Mouse (Mus musculus) layer of hippocampus, postnatal 25 days (tissue): ENCODE measurements around the gene G0s2. TPM values are rescaled to one million over a fixed set of nuclear protein-coding genes. Genes with fewer than 3 reads are reported as not detected.

Experiments
- DNase-seq, 2 experiments: peaks; one replicate each; pipeline ENCODE4 v3.0.0; 2022; ENCODE audit warnings: mixed read lengths in 2 of 2, low spot score in 1 of 2; ENCODE audit errors: extremely low spot score in 1 of 2
- total RNA-seq, 2 experiments: library from RNA; stranded (reverse); gene quantifications; 2 replicates each; pipeline ENCODE4 v1.2.3; 2021

G0s2 gene
- total RNA-seq, 2 experiments from 2014 or later: 9.3 to 11.2 TPM

DNA sequence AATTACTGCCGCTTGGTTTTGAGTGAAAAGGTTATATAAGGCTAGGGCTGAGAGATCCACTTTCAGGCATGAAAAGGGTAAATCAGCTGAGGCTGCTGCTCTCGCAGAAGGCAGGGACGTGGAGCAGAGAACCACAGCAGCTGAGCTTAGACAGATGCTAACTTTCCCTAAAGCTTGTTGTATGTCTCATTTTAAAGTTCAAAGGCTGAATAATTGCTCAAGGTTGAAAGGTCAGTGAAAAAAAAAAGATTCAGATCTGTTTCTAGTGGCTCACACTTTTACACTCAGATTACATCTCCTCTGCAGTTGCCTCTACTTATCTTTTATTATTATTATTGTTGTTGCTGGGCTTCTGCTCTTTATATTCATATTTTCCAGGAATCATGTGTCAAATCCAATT is 47.5 kb downstream of the G0s2 start:
- DNase-seq: no peak

Other genes starting within 250 kb of the G0s2 start
- gene Syt14, start 237.4 kb downstream of the G0s2 start, total RNA-seq: 10 to 100 TPM; 21.6 to 26.1 TPM
- 10 to 100 TPM; 22.4 to 26.1 TPM for gene Diexf, start 142.9 kb downstream of the G0s2 start, total RNA-seq
- gene Irf6, start 120.1 kb downstream of the G0s2 start, total RNA-seq: 1 to 10 TPM in 1 of 2 experiments, under 1 TPM in 1; 0.49 to 1.1 TPM
- gene A130010J15Rik, start 105.2 kb downstream of the G0s2 start, total RNA-seq: 1 to 10 TPM; 4.3 to 4.6 TPM
- 1 to 10 TPM in 1 of 2 experiments, under 1 TPM in 1; 0.89 to 1.9 TPM for gene Traf3ip3, start 71.5 kb downstream of the G0s2 start, total RNA-seq
- under 1 TPM; 0.76 to 0.80 TPM for gene Lamb3, start 65.5 kb downstream of the G0s2 start, total RNA-seq
- 10 to 100 TPM; 47.4 to 53.4 TPM for gene Hsd11b1, start 9.1 kb downstream of the G0s2 start, total RNA-seq
- 10 to 100 TPM; 26.5 to 27.5 TPM for gene Camk1g, start 97.1 kb upstream of the G0s2 start, total RNA-seq